Mouse (Mus musculus): ENCODE results near the gene Ankmy1. TPM values are rescaled to one million over a fixed set of nuclear protein-coding genes. Genes with fewer than 3 reads are reported as not detected.
A peak's percentile ranks its signal among the peaks of the same experiment; 100 is the strongest.

The Ankmy1 gene
- polyA plus RNA-seq, 1 experiment: not detected

GRCm38 (mm10) chr1:92852450-92852849 is 50.3 kb downstream of the Ankmy1 start:
- Histone ChIP-seq H3K4me3 (ENCODE audit: insufficient read depth, low read length) (no peak overlapping the region), H3K27ac (ENCODE audit: insufficient read depth, low read depth, low read length) (no peak overlapping the region), H3K4me1 (ENCODE audit: control insufficient read depth, insufficient read depth, low read length) (peaks cover 2% of the 10 kb centered on the region; the same call in 1 of the 2 replicates)
- TF ChIP-seq CTCF (IDR thresholded peaks at IDR 0.05; ENCODE audit: low read depth, low read length): no peak

DNA sequence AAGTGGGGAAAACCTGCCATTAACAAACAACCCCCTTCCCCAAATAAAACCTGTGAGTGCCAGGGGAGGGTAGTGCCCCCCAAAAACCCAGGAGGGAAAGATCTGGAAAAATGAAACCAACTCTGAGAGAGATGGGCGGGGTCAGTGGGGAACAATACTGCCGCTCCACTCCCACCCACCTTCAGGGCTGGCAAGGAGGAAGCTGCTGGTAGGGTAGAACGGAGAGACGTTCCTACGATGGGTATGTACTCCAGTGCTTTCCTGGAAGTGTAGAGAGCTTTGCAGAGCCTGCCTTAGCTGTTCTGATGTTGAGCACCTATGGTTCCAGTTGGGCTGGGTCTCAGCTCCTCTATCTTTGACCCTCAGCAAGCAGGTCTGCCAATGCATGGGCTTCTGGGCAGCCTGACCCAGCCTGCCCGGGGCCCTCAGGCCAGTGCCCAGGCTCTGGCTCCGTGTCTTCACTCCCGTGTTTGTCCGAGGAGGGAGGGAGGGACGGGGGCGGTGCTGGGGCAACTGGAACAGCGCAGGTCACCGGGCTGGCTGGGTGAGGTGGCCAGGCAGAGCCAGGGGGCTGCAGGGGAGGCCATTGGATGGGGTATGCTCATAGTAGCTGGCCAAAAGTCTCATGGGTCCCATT is 52.6 kb downstream of the Ankmy1 start:
- Histone ChIP-seq H3K4me1 (ENCODE audit: control insufficient read depth, insufficient read depth, low read length) (peaks cover 2% of the 10 kb centered on the region; the same call in 1 of the 2 replicates), H3K4me3 (ENCODE audit: insufficient read depth, low read length) (peak overlapping the region; percentile 21), H3K27ac (ENCODE audit: insufficient read depth, low read depth, low read length) (no peak overlapping the region)
- TF ChIP-seq POLR2A (IDR thresholded peaks at IDR 0.05; ENCODE audit: borderline replicate concordance, low read depth, low read length) (no peak), CTCF (IDR thresholded peaks at IDR 0.05; ENCODE audit: low read depth, low read length) (no peak)

- no peak overlapping the region for H3K4me3 ChIP-seq (ENCODE audit: insufficient read depth, low read length)
These were observed 53.2 kb downstream of the Ankmy1 start for GRCm38 (mm10) chr1:92849491-92849890.

GRCm38 (mm10) chr1:92847873-92848839 is 54.5 kb downstream of the Ankmy1 start:
- H3K4me1 ChIP-seq (ENCODE audit: control insufficient read depth, insufficient read depth, low read length): peaks cover 2% of the 10 kb centered on the region; the same call in 1 of the 2 replicates
- TF ChIP-seq POLR2A (IDR thresholded peaks at IDR 0.05; ENCODE audit: borderline replicate concordance, low read depth, low read length) (no peak), CTCF (IDR thresholded peaks at IDR 0.05; ENCODE audit: low read depth, low read length) (no peak)
- no peak overlapping the region for H3K4me3 ChIP-seq (ENCODE audit: insufficient read depth, low read length)
- no peak overlapping the region for H3K27ac ChIP-seq (ENCODE audit: insufficient read depth, low read depth, low read length)

More at GRCm38 (mm10) chr1:92849491-92849890, 53.2 kb downstream of the Ankmy1 start:
- peaks cover 2% of the 10 kb centered on the region; the same call in 1 of the 2 replicates for H3K4me1 ChIP-seq (ENCODE audit: control insufficient read depth, insufficient read depth, low read length)
- TF ChIP-seq CTCF (IDR thresholded peaks at IDR 0.05; ENCODE audit: low read depth, low read length) (no peak), POLR2A (IDR thresholded peaks at IDR 0.05; ENCODE audit: borderline replicate concordance, low read depth, low read length) (no peak)
- H3K27ac ChIP-seq (ENCODE audit: insufficient read depth, low read depth, low read length): no peak overlapping the region

- Histone ChIP-seq H3K4me3 (ENCODE audit: insufficient read depth, low read length) (no peak overlapping the region), H3K27ac (ENCODE audit: insufficient read depth, low read depth, low read length) (no peak overlapping the region), H3K4me1 (ENCODE audit: control insufficient read depth, insufficient read depth, low read length) (peaks cover 2% of the 10 kb centered on the region; the same call in 1 of the 2 replicates)
- TF ChIP-seq CTCF (IDR thresholded peaks at IDR 0.05; ENCODE audit: low read depth, low read length) (no peak), POLR2A (IDR thresholded peaks at IDR 0.05; ENCODE audit: borderline replicate concordance, low read depth, low read length) (no peak)
These were observed 56.8 kb downstream of the Ankmy1 start for GRCm38 (mm10) chr1:92845889-92846288.

GRCm38 (mm10) chr1:92841427-92841826 is 61.3 kb downstream of the Ankmy1 start:
- no peaks in the 10 kb centered on the region for H3K4me1 ChIP-seq (ENCODE audit: control insufficient read depth, insufficient read depth, low read length)
- H3K4me3 ChIP-seq (ENCODE audit: insufficient read depth, low read length): no peak overlapping the region
- H3K27ac ChIP-seq (ENCODE audit: insufficient read depth, low read depth, low read length): no peak overlapping the region
- no peak for TF ChIP-seq CTCF (IDR thresholded peaks at IDR 0.05; ENCODE audit: low read depth, low read length)
- TF ChIP-seq POLR2A (IDR thresholded peaks at IDR 0.05; ENCODE audit: borderline replicate concordance, low read depth, low read length): no peak

- Histone ChIP-seq H3K27ac (ENCODE audit: insufficient read depth, low read depth, low read length) (no peak overlapping the region), H3K4me3 (ENCODE audit: insufficient read depth, low read length) (no peak overlapping the region), H3K4me1 (ENCODE audit: control insufficient read depth, insufficient read depth, low read length) (no peaks in the 10 kb centered on the region)
- TF ChIP-seq POLR2A (IDR thresholded peaks at IDR 0.05; ENCODE audit: borderline replicate concordance, low read depth, low read length): no peak
- TF ChIP-seq CTCF (IDR thresholded peaks at IDR 0.05; ENCODE audit: low read depth, low read length): no peak
These were observed 62.3 kb downstream of the Ankmy1 start for GRCm38 (mm10) chr1:92840231-92840890.

GRCm38 (mm10) chr1:92839211-92839610 is 63.5 kb downstream of the Ankmy1 start:
- no peak for TF ChIP-seq CTCF (IDR thresholded peaks at IDR 0.05; ENCODE audit: low read depth, low read length)
- TF ChIP-seq POLR2A (IDR thresholded peaks at IDR 0.05; ENCODE audit: borderline replicate concordance, low read depth, low read length): no peak
- Histone ChIP-seq H3K4me3 (ENCODE audit: insufficient read depth, low read length) (no peak overlapping the region), H3K4me1 (ENCODE audit: control insufficient read depth, insufficient read depth, low read length) (no peaks in the 10 kb centered on the region), H3K27ac (ENCODE audit: insufficient read depth, low read depth, low read length) (no peak overlapping the region)

DNA sequence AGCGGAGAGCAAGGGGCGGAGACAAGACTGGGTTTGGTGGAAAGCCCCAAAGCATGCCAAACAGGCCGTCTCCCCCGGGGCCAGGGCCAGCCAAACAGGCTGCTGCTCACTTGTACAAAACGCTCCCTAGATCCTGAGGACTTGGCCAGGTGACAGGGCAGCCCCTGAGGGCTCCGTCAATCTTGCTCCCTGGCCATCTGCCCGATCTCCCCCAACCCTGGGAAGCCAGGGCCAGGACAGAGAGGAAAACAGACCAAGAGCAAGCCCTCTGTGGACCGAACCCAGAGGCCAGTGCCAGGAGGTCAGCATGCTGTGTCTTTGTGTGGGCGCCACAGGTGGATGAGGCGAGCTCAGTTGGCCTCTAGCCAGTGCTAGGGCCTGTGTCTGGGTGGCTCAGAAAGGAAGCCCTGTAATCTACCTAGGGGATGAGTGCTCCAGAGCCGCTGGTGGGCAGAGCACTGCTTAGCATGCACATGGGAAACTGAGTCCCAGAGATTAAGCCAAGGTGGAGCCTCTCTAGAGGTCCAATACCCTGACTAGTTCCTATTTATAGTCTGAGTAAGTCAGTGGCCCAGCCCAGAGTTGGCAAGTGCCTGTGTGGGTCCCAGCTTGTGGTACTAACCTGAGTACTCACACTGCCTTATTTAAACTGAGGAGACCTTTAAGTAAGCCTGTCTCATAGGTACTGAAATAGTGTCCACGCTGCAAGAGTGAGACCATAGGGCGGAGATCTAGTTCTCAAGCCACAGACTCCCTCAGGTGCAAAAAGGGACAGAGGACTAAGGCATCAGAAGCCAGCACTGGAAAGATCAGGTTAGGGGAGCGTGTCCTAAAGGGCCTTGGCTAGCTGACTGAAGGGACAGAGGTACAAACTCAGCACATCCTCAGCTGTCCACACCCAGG is 64.5 kb downstream of the Ankmy1 start:
- no peak for TF ChIP-seq POLR2A (IDR thresholded peaks at IDR 0.05; ENCODE audit: borderline replicate concordance, low read depth, low read length)
- TF ChIP-seq CTCF (IDR thresholded peaks at IDR 0.05; ENCODE audit: low read depth, low read length): no peak
- Histone ChIP-seq H3K4me1 (ENCODE audit: control insufficient read depth, insufficient read depth, low read length) (no peaks in the 10 kb centered on the region), H3K27ac (ENCODE audit: insufficient read depth, low read depth, low read length) (no peak overlapping the region), H3K4me3 (ENCODE audit: insufficient read depth, low read length) (no peak overlapping the region)
